Mouse (Mus musculus): Measurements from ENCODE around the gene Bpifa1. TPM values are rescaled to one million over a fixed set of nuclear protein-coding genes. Genes with fewer than 3 reads are reported as not detected.

The Bpifa1 gene
- polyA plus RNA-seq, 1 experiment = not detected

- TF ChIP-seq POLR2A (IDR thresholded peaks at IDR 0.05; ENCODE audit: borderline replicate concordance, extremely low read depth, insufficient read depth, insufficient read length, poor library complexity, severe bottlenecking) (no peak), CTCF (IDR thresholded peaks at IDR 0.05; ENCODE audit: borderline replicate concordance, extremely low read depth, insufficient read depth, insufficient read length) (no peak)
- no peak for DNase-seq (ENCODE audit: low read depth)
Observed at GRCm38 (mm10) chr2:154185319-154185718, 42.6 kb downstream of the Bpifa1 start.

- DNase-seq (ENCODE audit: low read depth) = no peak
- TF ChIP-seq POLR2A (IDR thresholded peaks at IDR 0.05; ENCODE audit: borderline replicate concordance, extremely low read depth, insufficient read depth, insufficient read length, poor library complexity, severe bottlenecking) = no peak
- TF ChIP-seq CTCF (IDR thresholded peaks at IDR 0.05; ENCODE audit: borderline replicate concordance, extremely low read depth, insufficient read depth, insufficient read length) = no peak
Observed at GRCm38 (mm10) chr2:154185748-154186147, 43.1 kb downstream of the Bpifa1 start.

DNA sequence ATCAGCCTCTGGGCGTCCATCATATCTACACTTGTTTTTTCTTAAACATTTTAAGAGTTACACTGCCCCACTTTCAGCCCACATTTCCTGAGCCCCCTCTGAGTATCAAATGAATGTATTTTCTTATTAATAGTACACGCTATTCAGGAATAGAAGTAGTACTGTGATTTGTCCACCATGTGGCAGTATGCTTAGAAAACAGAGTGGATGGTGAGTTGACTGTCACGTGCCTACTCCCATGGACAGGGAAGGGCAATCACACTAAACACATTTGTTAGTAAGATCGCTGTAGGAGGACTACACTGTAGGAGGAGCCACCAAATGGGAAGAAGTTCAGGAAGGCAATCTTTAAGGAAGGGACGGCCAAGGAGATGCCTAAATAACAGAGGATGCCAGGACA is 44.8 kb downstream of the Bpifa1 start:
- DNase-seq (ENCODE audit: low read depth) = peak; percentile 19
- TF ChIP-seq POLR2A (IDR thresholded peaks at IDR 0.05; ENCODE audit: borderline replicate concordance, extremely low read depth, insufficient read depth, insufficient read length, poor library complexity, severe bottlenecking) (no peak), CTCF (IDR thresholded peaks at IDR 0.05; ENCODE audit: borderline replicate concordance, extremely low read depth, insufficient read depth, insufficient read length) (peak; percentile 24; the same call in 1 of the 2 replicates)

DNA sequence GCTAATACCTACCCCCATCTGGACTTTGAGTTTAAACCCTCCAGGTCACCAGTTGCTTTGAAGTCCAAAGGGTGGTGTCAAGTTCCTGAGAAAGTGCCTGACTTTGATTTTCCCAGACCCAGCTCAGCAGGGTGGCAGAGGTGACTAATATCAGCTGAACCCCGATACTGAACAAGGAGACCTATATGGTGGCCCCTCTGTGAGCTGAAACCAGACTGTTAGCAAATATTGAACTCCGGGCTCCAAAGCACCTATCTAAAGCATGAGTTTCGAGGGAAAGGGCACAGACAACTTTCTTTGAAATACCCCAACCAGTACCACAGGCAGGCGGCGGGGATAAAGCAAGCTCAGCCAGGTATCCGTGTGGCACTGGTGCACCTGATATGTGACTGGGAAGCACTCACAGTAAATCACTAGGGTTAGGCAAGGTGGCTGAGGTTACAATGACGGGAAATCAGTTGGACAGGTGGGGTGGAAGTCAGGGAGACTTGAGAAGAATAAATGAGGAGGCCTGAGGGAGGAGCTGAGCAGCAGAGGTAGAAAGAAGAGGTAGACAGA is 47.3 kb downstream of the Bpifa1 start:
- TF ChIP-seq POLR2A (IDR thresholded peaks at IDR 0.05; ENCODE audit: borderline replicate concordance, extremely low read depth, insufficient read depth, insufficient read length, poor library complexity, severe bottlenecking) = no peak
- no peak for TF ChIP-seq CTCF (IDR thresholded peaks at IDR 0.05; ENCODE audit: borderline replicate concordance, extremely low read depth, insufficient read depth, insufficient read length)
- DNase-seq (ENCODE audit: low read depth) = no peak

- TF ChIP-seq CTCF (IDR thresholded peaks at IDR 0.05; ENCODE audit: borderline replicate concordance, extremely low read depth, insufficient read depth, insufficient read length) (peak; percentile 16; the same call in 1 of the 2 replicates), POLR2A (IDR thresholded peaks at IDR 0.05; ENCODE audit: borderline replicate concordance, extremely low read depth, insufficient read depth, insufficient read length, poor library complexity, severe bottlenecking) (no peak)
- DNase-seq (ENCODE audit: low read depth) = peak; percentile 5
Observed at GRCm38 (mm10) chr2:154190546-154191258, 48.0 kb downstream of the Bpifa1 start, which contains the start of gene Bpifb1. Gene Bpifb1 (plus strand): TSS chr2:154190818.

DNA sequence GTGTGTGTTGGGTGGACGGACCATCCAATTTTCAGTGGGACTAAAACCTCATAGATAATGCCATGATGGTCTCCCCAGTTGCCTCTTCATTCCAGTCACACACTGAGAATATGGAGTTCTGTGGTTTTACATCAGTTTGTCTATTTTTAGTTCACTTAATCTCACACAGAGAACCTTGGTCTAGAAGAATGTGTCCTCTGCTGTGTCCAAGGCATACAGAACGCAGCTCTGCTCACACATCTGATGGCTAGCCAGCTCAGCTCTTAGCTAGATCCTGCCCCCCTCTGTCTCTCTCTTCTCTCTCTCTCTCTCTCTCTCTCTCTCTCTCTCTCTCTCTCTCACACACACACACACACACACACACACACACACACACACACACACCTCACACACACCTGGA is 49.5 kb downstream of the Bpifa1 start:
- TF ChIP-seq CTCF (IDR thresholded peaks at IDR 0.05; ENCODE audit: borderline replicate concordance, extremely low read depth, insufficient read depth, insufficient read length) (no peak), POLR2A (IDR thresholded peaks at IDR 0.05; ENCODE audit: borderline replicate concordance, extremely low read depth, insufficient read depth, insufficient read length, poor library complexity, severe bottlenecking) (no peak)
- DNase-seq (ENCODE audit: low read depth) = no peak

GRCm38 (mm10) chr2:154193071-154193470 is 50.4 kb downstream of the Bpifa1 start:
- TF ChIP-seq POLR2A (IDR thresholded peaks at IDR 0.05; ENCODE audit: borderline replicate concordance, extremely low read depth, insufficient read depth, insufficient read length, poor library complexity, severe bottlenecking) (no peak), CTCF (IDR thresholded peaks at IDR 0.05; ENCODE audit: borderline replicate concordance, extremely low read depth, insufficient read depth, insufficient read length) (no peak)
- no peak for DNase-seq (ENCODE audit: low read depth)

DNA sequence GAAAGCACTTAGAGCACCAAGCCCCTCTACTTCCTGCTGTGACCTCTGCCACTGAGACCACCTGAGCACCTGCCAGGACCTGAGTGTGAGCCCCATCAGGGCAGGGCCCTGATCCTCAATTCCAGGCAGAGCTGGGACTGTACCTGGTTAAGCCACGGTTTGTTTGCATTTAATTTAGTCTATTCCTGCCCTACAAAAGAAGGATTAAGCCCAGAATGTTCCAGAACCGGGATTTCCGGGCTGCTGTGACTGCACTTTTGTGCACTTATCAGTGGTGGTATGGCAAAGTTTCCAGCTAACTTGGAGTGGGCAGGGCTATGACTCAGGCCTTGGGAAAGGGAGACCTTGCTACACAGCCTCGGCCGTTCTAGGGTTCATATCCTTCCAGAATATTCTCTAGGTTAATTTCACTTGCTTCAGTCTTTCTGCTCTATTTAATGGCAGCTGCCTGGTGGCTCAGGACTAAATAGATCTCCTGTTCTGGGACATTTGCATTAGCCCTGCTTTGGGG is 51.4 kb downstream of the Bpifa1 start:
- DNase-seq (ENCODE audit: low read depth) = no peak
- TF ChIP-seq POLR2A (IDR thresholded peaks at IDR 0.05; ENCODE audit: borderline replicate concordance, extremely low read depth, insufficient read depth, insufficient read length, poor library complexity, severe bottlenecking) = no peak
- no peak for TF ChIP-seq CTCF (IDR thresholded peaks at IDR 0.05; ENCODE audit: borderline replicate concordance, extremely low read depth, insufficient read depth, insufficient read length)

- TF ChIP-seq POLR2A (IDR thresholded peaks at IDR 0.05; ENCODE audit: borderline replicate concordance, extremely low read depth, insufficient read depth, insufficient read length, poor library complexity, severe bottlenecking) (no peak), CTCF (IDR thresholded peaks at IDR 0.05; ENCODE audit: borderline replicate concordance, extremely low read depth, insufficient read depth, insufficient read length) (no peak)
- DNase-seq (ENCODE audit: low read depth) = no peak
Observed at GRCm38 (mm10) chr2:154197036-154197435, 54.4 kb downstream of the Bpifa1 start.

Other genes with a start within 250 kb of the Bpifa1 start
- gene Bpifb6, start 242.5 kb upstream of the Bpifa1 start, polyA plus RNA-seq (2012; rRNA removed) = 0.04 TPM in 1 of 2 replicates, not detected in the other
- gene Bpifb3, start 224.7 kb upstream of the Bpifa1 start, polyA plus RNA-seq (2012; rRNA removed) = 0.06 and 0.07 TPM in 2 replicates
- gene Bpifb4, start 204.7 kb upstream of the Bpifa1 start, polyA plus RNA-seq (2012; rRNA removed) = not detected in 2 replicates
- gene Bpifa6, start 167.9 kb upstream of the Bpifa1 start, polyA plus RNA-seq (2012; rRNA removed) = not detected in 2 replicates
- not detected in 2 replicates for gene Bpifa2, start 134.6 kb upstream of the Bpifa1 start, polyA plus RNA-seq (2012; rRNA removed)
- not detected in 2 replicates for gene Bpifa3, start 12.5 kb upstream of the Bpifa1 start, polyA plus RNA-seq (2012; rRNA removed)
- not detected in 2 replicates for gene Bpifa5, start 19.7 kb downstream of the Bpifa1 start, polyA plus RNA-seq (2012; rRNA removed)
- gene Bpifb1, start 47.9 kb downstream of the Bpifa1 start, polyA plus RNA-seq (2012; rRNA removed) = 0.21 and 0.23 TPM in 2 replicates
- gene Bpifb5, start 80.9 kb downstream of the Bpifa1 start, polyA plus RNA-seq (2012; rRNA removed) = 0.39 and 0.49 TPM in 2 replicates
- gene Bpifb9a, start 115.0 kb downstream of the Bpifa1 start, polyA plus RNA-seq (2012; rRNA removed) = not detected in 2 replicates
- gene Bpifb9b, start 164.3 kb downstream of the Bpifa1 start, polyA plus RNA-seq (2012; rRNA removed) = not detected in 2 replicates
- gene Cdk5rap1, start 230.1 kb downstream of the Bpifa1 start, polyA plus RNA-seq (2012; rRNA removed) = 16.5 and 16.6 TPM in 2 replicates